ENCODE assay signal across 17 mouse cellular contexts in the genomic region with DNA sequence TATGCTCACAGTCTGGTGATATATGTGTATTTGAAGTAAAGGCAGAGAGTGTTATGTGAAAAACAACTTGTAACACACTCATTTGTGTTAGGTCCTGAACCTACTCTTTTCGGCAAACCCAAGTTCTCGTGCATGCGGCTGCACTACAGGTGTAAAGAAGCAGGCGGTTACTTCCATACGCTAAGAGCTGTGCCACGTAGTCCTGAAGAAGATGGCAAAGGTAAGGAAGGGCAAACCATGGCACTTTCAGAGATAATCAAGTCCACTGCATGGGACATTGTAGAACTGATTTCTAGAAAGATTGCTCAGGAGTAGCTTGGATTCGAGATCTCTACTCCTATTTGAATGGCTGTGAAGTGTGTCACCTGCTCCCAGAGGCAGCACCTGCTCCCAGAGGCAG.
"Had no signal": no experiment of that assay in that cellular context is flagged by ENCODE, and none has a peak within 500 bp of the region (broad histone marks: within the 10 kb centered on the region; RNA-seq: fewer than 3 reads in every experiment).

No protein-coding gene starts in this region.

- H3K9me3 ChIP-seq: liver, embryonic 12.5 days; stomach, embryonic 15.5 days had no signal

- H3K27me3 ChIP-seq: limb, embryonic 15.5 days; liver, embryonic 12.5 days; stomach, embryonic 15.5 days had no signal

- H3K9ac ChIP-seq: limb, embryonic 15.5 days; liver, embryonic 12.5 days; lung, embryonic 14.5 days; stomach, embryonic 15.5 days had no signal

- H3K27ac ChIP-seq: kidney, postnatal 0 days; limb, embryonic 15.5 days; liver, embryonic 12.5 days; stomach, embryonic 15.5 days had no signal

- H3K4me1 ChIP-seq: limb, embryonic 15.5 days; stomach, embryonic 15.5 days had no signal

- H3K4me2 ChIP-seq: limb, embryonic 15.5 days; liver, embryonic 12.5 days; lung, embryonic 14.5 days; stomach, embryonic 15.5 days had no signal

- DNase-seq: kidney, adult 11 months; kidney, adult 9 months; kidney, postnatal 36 days; layer of hippocampus, adult 9-11 months; layer of hippocampus, postnatal 36 days; lung, embryonic 14.5 days; lung, postnatal 10 days; lung, postnatal 4 days; retina, postnatal 1 day; right cerebral cortex, postnatal 4 days; thymus, adult 2 months; thymus, postnatal 36 days had no signal

- ATAC-seq: liver, embryonic 12.5 days had no signal

- H3K4me3 ChIP-seq: limb, embryonic 15.5 days; liver, embryonic 12.5 days; megakaryocyte, embryonic 14.5 days; stomach, embryonic 15.5 days had no signal
